Mouse (Mus musculus) stomach, embryonic 14.5 days (tissue): Measurements from ENCODE around the gene Plekha5. TPM values are rescaled to one million over a fixed set of nuclear protein-coding genes. Genes with fewer than 3 reads are reported as not detected.

Experiments used
- ATAC-seq: fragments of 200-750 bp; cut with Nextera tagmentation; 2 replicates; pipeline ENCODE4 v1.8.0; 2017; ENCODE audit warnings: low read depth, moderate TSS enrichment; ENCODE audit not compliant: insufficient number of reproducible peaks, insufficient read depth, low FRiP score
- H3K27ac ChIP-seq: fragments of 300-500 bp; sonication (generic); 2 replicates; pipeline ENCODE4 v1.5.1; 2014; ENCODE audit warnings: mild to moderate bottlenecking, low read length, moderate library complexity, mixed read lengths
- H3K27me3 ChIP-seq: fragments of 300-500 bp; sonication (generic); 2 replicates; pipeline ENCODE4 v1.6.1; 2014; ENCODE audit warnings: low read length, control low read depth, mixed read lengths; ENCODE audit not compliant: control insufficient read depth, insufficient read depth
- H3K36me3 ChIP-seq: fragments of 300-500 bp; sonication (generic); 2 replicates; pipeline ENCODE4 v1.6.1; 2014; ENCODE audit warnings: mild to moderate bottlenecking, control low read depth, low read length, moderate library complexity, mixed read lengths; ENCODE audit not compliant: control insufficient read depth, insufficient read depth
- H3K4me1 ChIP-seq: fragments of 300-500 bp; sonication (generic); 2 replicates; pipeline ENCODE4 v1.6.1; 2014; ENCODE audit warnings: low read length, control low read depth, mixed read lengths; ENCODE audit not compliant: control insufficient read depth, insufficient read depth
- H3K4me2 ChIP-seq: fragments of 300-500 bp; sonication (generic); replicated peaks from 2 replicates; pipeline ENCODE4 v1.6.1; 2014; ENCODE audit warnings: low read depth, low read length, control low read depth
- H3K4me3 ChIP-seq: fragments of 300-500 bp; sonication (generic); 2 replicates; pipeline ENCODE4 v1.5.1; 2014; ENCODE audit warnings: low read depth, low read length, control low read depth
- H3K9ac ChIP-seq: fragments of 300-500 bp; sonication (generic); replicated peaks from 2 replicates; pipeline ENCODE4 v1.6.1; 2014; ENCODE audit warnings: low read depth, mild to moderate bottlenecking, control low read depth, low read length, moderate library complexity, mixed read lengths
- H3K9me3 ChIP-seq: fragments of 300-500 bp; sonication (generic); 2 replicates; pipeline ENCODE4 v1.6.1; 2016; ENCODE audit warnings: low read depth, low read length, control low read depth; ENCODE audit not compliant: control insufficient read depth
- WGBS: fragments of 180-500 bp; shearing (Covaris S2); extraction: QIAGEN DNeasy Blood & Tissue Kit; methylation state at CpG from one replicate; pipeline ENCODE4 v1.1.7; 2014; 5-methylcytosine and 5-hydroxymethylcytosine counted together
- polyA plus RNA-seq: library from polyadenylated mRNA; unstranded; fragments of >200 nt; fragmentation: Nextera tagmentation; extraction: Ambion mirVana; gene quantifications from 2 replicates; pipeline ENCODE4 v1.2.1, GENCODE M21; 2014

The Plekha5 gene
- polyA plus RNA-seq, 1 experiment from 2014 or later, result 67.3 TPM

DNA sequence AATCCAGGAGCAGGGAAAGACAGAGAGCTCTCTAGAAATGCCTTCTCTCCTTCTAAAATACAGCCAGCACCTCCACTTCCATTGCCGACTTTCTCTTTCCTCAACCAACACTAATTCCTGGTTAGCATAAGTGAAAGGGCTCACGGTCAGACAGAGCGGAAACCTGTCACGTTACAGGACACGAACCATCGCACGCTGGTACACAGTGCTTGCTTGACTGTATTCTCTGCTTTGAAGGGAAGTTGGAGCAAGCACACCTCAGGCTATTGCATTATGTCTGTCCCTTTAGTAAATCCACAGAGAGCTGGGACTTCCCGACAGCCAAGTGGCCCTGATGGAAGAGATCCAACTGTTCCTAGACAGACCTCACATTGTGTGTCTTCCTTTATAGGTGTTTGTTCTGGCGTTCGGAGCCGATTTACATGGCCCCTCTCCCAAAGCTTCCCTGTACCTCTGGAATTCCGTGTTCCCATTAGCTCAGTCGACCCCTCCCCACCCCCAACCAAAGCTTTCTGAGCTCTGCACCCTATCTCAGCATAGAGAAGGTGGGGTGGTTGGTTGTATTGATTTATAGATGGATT, 188.1 kb downstream of the Plekha5 start:
- Histone ChIP-seq H3K27ac (no peak overlapping the region), H3K36me3 (no peaks in the 10 kb centered on the region), H3K9ac (no peak overlapping the region), H3K4me2 (no peak overlapping the region), H3K4me3 (no peak overlapping the region), H3K4me1 (no peaks in the 10 kb centered on the region), H3K27me3 (no peaks in the 10 kb centered on the region), H3K9me3 (no peaks in the 10 kb centered on the region)
- WGBS, result 79% methylated on average over 13 of the region's 13 CpGs
- no peak for ATAC-seq

GRCm38 (mm10) chr6:140613822-140614221, 190.0 kb downstream of the Plekha5 start:
- no peaks in the 10 kb centered on the region for H3K9me3 ChIP-seq

DNA sequence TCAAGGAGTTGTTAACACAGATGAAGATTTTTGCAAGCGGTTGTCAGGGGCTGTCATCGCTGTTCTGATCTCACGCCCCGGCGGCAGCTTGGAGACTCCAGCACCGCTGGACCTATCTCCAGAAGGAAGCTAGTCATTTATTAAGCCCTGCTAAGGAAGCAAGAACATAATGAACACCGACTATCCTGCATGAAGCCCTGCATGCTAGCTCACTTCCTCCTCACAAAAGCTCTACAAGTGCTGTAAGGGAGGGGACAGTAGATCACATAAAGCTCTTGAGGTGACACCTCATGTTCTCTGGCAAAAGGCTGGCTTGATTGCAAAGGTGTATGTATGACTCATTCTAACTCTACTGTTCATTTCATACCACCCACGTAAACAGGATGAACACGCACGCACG, 190.9 kb downstream of the Plekha5 start:
- Histone ChIP-seq H3K4me2 (no peak overlapping the region), H3K9me3 (no peaks in the 10 kb centered on the region), H3K4me3 (no peak overlapping the region), H3K27me3 (no peaks in the 10 kb centered on the region), H3K36me3 (no peaks in the 10 kb centered on the region), H3K4me1 (no peaks in the 10 kb centered on the region), H3K9ac (no peak overlapping the region), H3K27ac (no peak overlapping the region)
- ATAC-seq, result no peak
- 87% methylated on average over 11 of the region's 11 CpGs for WGBS

More at GRCm38 (mm10) chr6:140613822-140614221, 190.0 kb downstream of the Plekha5 start:
- Histone ChIP-seq H3K36me3 (no peaks in the 10 kb centered on the region), H3K4me2 (no peak overlapping the region), H3K9ac (no peak overlapping the region), H3K27ac (no peak overlapping the region), H3K4me3 (no peak overlapping the region), H3K27me3 (no peaks in the 10 kb centered on the region), H3K4me1 (no peaks in the 10 kb centered on the region)
- WGBS, result 84% methylated on average over 3 of the region's 3 CpGs
- no peak for ATAC-seq

GRCm38 (mm10) chr6:140620531-140621349, 196.9 kb downstream of the Plekha5 start:
- Histone ChIP-seq H3K4me2 (no peak overlapping the region), H3K36me3 (no peaks in the 10 kb centered on the region), H3K27ac (no peak overlapping the region), H3K4me1 (peaks cover 7% of the 10 kb centered on the region), H3K4me3 (no peak overlapping the region), H3K9me3 (no peaks in the 10 kb centered on the region), H3K27me3 (no peaks in the 10 kb centered on the region), H3K9ac (no peak overlapping the region)
- ATAC-seq, result no peak
- WGBS, result 59% methylated on average over 13 of the region's 13 CpGs

DNA sequence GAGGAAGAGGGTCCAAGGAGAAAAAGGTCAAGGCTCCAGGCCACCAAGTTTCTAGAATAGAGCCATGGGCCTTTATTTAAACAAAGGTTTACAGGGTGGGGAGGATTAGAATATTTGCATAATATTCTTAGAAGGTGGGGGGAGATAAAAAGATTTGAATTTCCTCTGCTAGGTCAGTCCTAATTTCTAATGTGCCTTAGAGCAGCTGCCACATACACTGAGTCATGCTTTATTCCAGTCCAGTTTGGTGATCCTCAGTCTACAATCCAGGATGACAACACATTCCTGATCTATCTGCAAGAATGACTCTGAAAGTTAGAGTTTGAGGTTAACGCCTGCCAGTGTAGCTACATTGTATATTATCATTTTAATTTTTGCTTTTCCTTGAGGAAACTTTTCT, 197.8 kb downstream of the Plekha5 start:
- no peak overlapping the region for H3K27ac ChIP-seq

GRCm38 (mm10) chr6:140622391-140623225, 198.8 kb downstream of the Plekha5 start, which contains the start of gene Aebp2:
TSS of gene Aebp2 (plus strand) at chr6:140622663.
- WGBS, result 41% methylated on average over 30 of the region's 30 CpGs
- Histone ChIP-seq H3K27me3 (no peaks in the 10 kb centered on the region), H3K27ac (peak within 1 kb of the TSS; percentile 97), H3K9ac (peak within 1 kb of the TSS; percentile 98), H3K36me3 (no peaks in the 10 kb centered on the region), H3K4me1 (peaks cover 17% of the 10 kb centered on the region), H3K9me3 (no peaks in the 10 kb centered on the region), H3K4me2 (peak within 1 kb of the TSS; percentile 55), H3K4me3 (peak within 1 kb of the TSS; percentile 99)
- peak; percentile 15; the same call in 1 of the 2 replicates for ATAC-seq

More for the DNA sequence above, 197.8 kb downstream of the Plekha5 start:
- WGBS, result 95% methylated on average over 1 of the region's 1 CpGs
- no peaks in the 10 kb centered on the region for H3K9me3 ChIP-seq
- H3K9ac ChIP-seq, result no peak overlapping the region
- ATAC-seq, result no peak
- no peaks in the 10 kb centered on the region for H3K36me3 ChIP-seq
- H3K4me2 ChIP-seq, result no peak overlapping the region
- H3K4me1 ChIP-seq, result peaks cover 14% of the 10 kb centered on the region
- H3K4me3 ChIP-seq, result no peak overlapping the region
- no peaks in the 10 kb centered on the region for H3K27me3 ChIP-seq

DNA sequence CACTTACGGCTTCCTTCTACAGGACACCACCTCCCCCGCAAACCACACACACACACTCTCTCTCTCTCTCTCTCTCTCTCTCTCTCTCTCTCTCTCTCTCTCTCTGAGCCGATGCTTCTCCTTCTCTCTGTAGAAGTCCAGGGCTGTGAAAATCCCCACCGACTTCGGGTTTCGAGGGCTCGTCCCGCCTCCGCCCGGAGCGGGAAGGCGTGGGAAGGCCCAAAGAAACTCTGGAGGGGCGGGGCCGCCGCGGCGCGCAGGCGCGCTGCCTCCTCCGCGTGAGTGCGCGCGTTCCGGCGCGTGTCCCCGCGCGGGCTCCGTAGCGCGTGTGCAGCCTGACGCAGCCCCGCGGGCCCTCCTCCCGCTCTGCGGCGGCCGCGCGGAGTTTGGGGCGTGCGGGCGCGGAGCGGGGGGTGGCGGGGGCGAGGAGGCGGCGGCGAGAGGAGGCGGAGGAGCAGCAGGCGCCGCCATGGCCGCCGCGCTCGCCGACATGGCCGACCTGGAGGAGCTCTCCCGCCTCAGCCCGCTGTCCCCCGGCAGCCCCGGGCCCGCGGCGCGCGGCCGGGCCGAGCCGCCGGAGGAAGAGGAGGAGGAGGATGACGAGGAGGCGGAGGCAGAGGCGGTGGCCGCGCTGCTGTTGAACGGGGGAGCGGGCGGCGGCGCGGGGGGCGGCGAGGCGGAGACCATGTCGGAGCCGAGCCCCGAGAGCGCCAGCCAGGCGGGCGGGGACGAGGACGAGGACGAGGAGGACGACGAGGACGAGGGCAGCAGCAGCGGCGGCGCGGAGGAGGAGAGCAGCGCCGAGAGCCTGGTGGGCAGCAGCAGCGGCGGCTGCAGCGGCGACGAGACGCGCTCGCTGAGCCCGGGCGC, 199.6 kb downstream of the Plekha5 start:
- Histone ChIP-seq H3K9me3 (no peaks in the 10 kb centered on the region), H3K9ac (peak overlapping the region; percentile 98), H3K27ac (peak overlapping the region; percentile 97), H3K4me2 (peak overlapping the region; percentile 69), H3K36me3 (no peaks in the 10 kb centered on the region), H3K27me3 (no peaks in the 10 kb centered on the region), H3K4me1 (peaks cover 17% of the 10 kb centered on the region), H3K4me3 (peak overlapping the region; percentile 99)
- WGBS, result under 1% methylated on average over 90 of the region's 117 CpGs
- ATAC-seq, result peak; percentile 93
